Mouse (Mus musculus) heart, embryonic 14.5 days (tissue): ENCODE measurements around the gene 1600015I10Rik. TPM values are rescaled to one million over a fixed set of nuclear protein-coding genes. Genes with fewer than 3 reads are reported as not detected.

Experiments used
- ATAC-seq: fragments of 200-750 bp; cut with Nextera tagmentation; 2 replicates; pipeline ENCODE4 v1.8.0; 2017; ENCODE audit warnings: low read depth, moderate TSS enrichment; ENCODE audit not compliant: insufficient number of reproducible peaks, insufficient read depth, low FRiP score
- H3K27ac ChIP-seq, 2 experiments: fragments of 200-500 bp in 1 of 2; fragments of 300-500 bp in 1 of 2; sonication (generic) in 1 of 2; replicated peaks in 1 of 2; 2 replicates each; pipeline ENCODE4 v1.5.1; 2012 to 2014; ENCODE audit warnings: low read depth in 2 of 2, low read length in 2 of 2, control low read depth in 1 of 2, mild to moderate bottlenecking in 1 of 2, mixed read lengths in 1 of 2; ENCODE audit not compliant: control insufficient read depth in 1 of 2, insufficient read depth in 1 of 2
- H3K27me3 ChIP-seq: fragments of 300-500 bp; sonication (generic); 2 replicates; pipeline ENCODE4 v1.6.1; 2014; ENCODE audit warnings: mild to moderate bottlenecking, low read length, control low read depth; ENCODE audit not compliant: control insufficient read depth, insufficient read depth
- H3K36me3 ChIP-seq: fragments of 300-500 bp; sonication (generic); 2 replicates; pipeline ENCODE4 v1.6.1; 2014; ENCODE audit warnings: mild to moderate bottlenecking, control low read depth, low read length, mixed read lengths; ENCODE audit not compliant: control insufficient read depth, insufficient read depth
- H3K4me1 ChIP-seq, 2 experiments: fragments of 200-500 bp in 1 of 2; fragments of 300-500 bp in 1 of 2; sonication (generic) in 1 of 2; 2 replicates each; pipeline ENCODE4 v1.6.1; 2012 to 2014; ENCODE audit warnings: low read length in 2 of 2, control low read depth in 1 of 2, mixed read lengths in 1 of 2; ENCODE audit not compliant: control insufficient read depth in 2 of 2, insufficient read depth in 2 of 2
- H3K4me2 ChIP-seq: fragments of 300-500 bp; sonication (generic); 2 replicates; pipeline ENCODE4 v1.6.1; 2014; ENCODE audit warnings: mild to moderate bottlenecking, low read length
- H3K4me3 ChIP-seq, 2 experiments: fragments of 200-500 bp in 1 of 2; fragments of 300-500 bp in 1 of 2; sonication (generic) in 1 of 2; 2 replicates each; pipeline ENCODE4 v1.5.1; 2012 to 2014; ENCODE audit warnings: low read length in 2 of 2, mild to moderate bottlenecking in 2 of 2, control low read depth in 1 of 2, low read depth in 1 of 2, moderate library complexity in 1 of 2; ENCODE audit not compliant: control insufficient read depth in 1 of 2, insufficient read depth in 1 of 2
- H3K9ac ChIP-seq: fragments of 300-500 bp; sonication (generic); 2 replicates; pipeline ENCODE4 v1.6.1; 2014; ENCODE audit warnings: mild to moderate bottlenecking, low read length
- H3K9me3 ChIP-seq: fragments of 300-500 bp; sonication (generic); 2 replicates; pipeline ENCODE4 v1.6.1; 2016; ENCODE audit warnings: low read length, control low read depth; ENCODE audit not compliant: control insufficient read depth
- WGBS: fragments of 180-500 bp; shearing (Covaris S2); extraction: QIAGEN DNeasy Blood & Tissue Kit; methylation state at CpG from one replicate; pipeline ENCODE4 v1.1.7; 2014; 5-methylcytosine and 5-hydroxymethylcytosine counted together
- polyA plus RNA-seq: library from polyadenylated mRNA; unstranded; fragments of >200 nt; fragmentation: Nextera tagmentation; extraction: Ambion mirVana; gene quantifications from 2 replicates; pipeline ENCODE4 v1.2.1, GENCODE M21; 2014

The 1600015I10Rik gene
- polyA plus RNA-seq, 1 experiment from 2014 or later, result 0.11 TPM

DNA sequence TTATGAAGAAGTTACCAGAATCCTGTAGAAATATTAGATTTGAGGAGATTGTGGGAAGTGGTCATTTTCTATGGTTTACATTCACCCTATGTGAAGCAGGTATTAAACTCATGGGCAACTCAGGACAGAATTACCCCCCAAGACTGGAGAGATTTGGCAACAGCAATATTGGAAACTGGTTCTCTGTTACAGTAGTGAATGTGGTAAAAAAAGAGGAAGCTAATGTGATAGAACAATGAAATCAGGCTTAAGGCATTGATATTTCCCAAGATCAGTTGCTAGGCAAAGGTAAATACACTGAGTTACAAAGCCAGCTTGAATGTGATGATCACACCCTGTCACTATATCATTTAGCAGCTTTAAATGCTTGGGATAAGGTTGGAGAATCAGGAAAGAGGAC is 38.2 kb downstream of the 1600015I10Rik start:
- Histone ChIP-seq H3K4me3 (no peak overlapping the region), H3K4me2 (no peak overlapping the region), H3K27me3 (no peaks in the 10 kb centered on the region), H3K9ac (no peak overlapping the region), H3K4me1 (no peaks in the 10 kb centered on the region), H3K27ac (no peak overlapping the region), H3K36me3 (no peaks in the 10 kb centered on the region), H3K9me3 (no peaks in the 10 kb centered on the region)
- ATAC-seq, result no peak

DNA sequence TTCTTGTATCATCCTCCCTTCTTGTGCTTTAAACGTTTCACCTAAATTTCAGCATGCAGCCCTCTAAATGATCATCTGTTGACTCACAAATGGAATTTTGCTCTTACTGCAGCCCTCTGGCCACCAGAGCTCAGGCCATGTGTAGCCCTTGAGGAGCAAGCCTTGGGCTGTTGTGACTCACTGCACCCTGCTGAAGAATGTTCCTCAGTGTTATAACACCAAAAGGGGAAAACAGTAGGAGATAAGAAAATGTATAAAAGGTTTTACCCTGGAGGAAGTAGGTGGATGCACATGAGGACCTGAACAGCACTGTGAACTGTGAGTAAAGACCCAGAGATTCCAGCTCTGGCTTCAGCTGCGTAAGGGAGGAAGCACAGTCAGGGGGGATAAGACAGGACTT is 45.0 kb downstream of the 1600015I10Rik start, which contains the start of gene Doxl2:
TSS of gene Doxl2 (plus strand) at position 301 of the 400 bp plus-strand sequence.
- Histone ChIP-seq H3K4me1 (no peaks in the 10 kb centered on the region), H3K36me3 (no peaks in the 10 kb centered on the region), H3K27ac (no peak within 1 kb of the TSS), H3K9me3 (no peaks in the 10 kb centered on the region), H3K9ac (no peak within 1 kb of the TSS), H3K4me3 (no peak within 1 kb of the TSS), H3K27me3 (no peaks in the 10 kb centered on the region), H3K4me2 (no peak within 1 kb of the TSS)
- no peak for ATAC-seq
- WGBS, result 60% methylated on average over 2 of the region's 2 CpGs

- H3K9me3 ChIP-seq, result no peaks in the 10 kb centered on the region
- no peaks in the 10 kb centered on the region for H3K36me3 ChIP-seq
- H3K27me3 ChIP-seq, result no peaks in the 10 kb centered on the region
- no peak overlapping the region for H3K9ac ChIP-seq
- no peaks in the 10 kb centered on the region for H3K4me1 ChIP-seq
- 31% methylated on average over 1 of the region's 1 CpGs for WGBS
- no peak for ATAC-seq
- H3K27ac ChIP-seq, result no peak overlapping the region
- no peak overlapping the region for H3K4me3 ChIP-seq
- no peak overlapping the region for H3K4me2 ChIP-seq
Observed at GRCm38 (mm10) chr6:48979616-48980015, 49.9 kb downstream of the 1600015I10Rik start.

- 69% methylated on average over 3 of the region's 3 CpGs for WGBS
- Histone ChIP-seq H3K4me3 (no peak overlapping the region), H3K9me3 (no peaks in the 10 kb centered on the region), H3K4me2 (no peak overlapping the region), H3K27ac (no peak overlapping the region), H3K27me3 (no peaks in the 10 kb centered on the region), H3K4me1 (no peaks in the 10 kb centered on the region), H3K9ac (no peak overlapping the region), H3K36me3 (no peaks in the 10 kb centered on the region)
- ATAC-seq, result no peak
Observed at GRCm38 (mm10) chr6:48982305-48982704, 52.6 kb downstream of the 1600015I10Rik start.

Other genes starting within 250 kb of the 1600015I10Rik start
- gene Gimap4, start 245.3 kb upstream of the 1600015I10Rik start, polyA plus RNA-seq, result 20.7 and 25.2 TPM in 2 replicates
- gene Gimap6, start 221.7 kb upstream of the 1600015I10Rik start, polyA plus RNA-seq, result 37.6 and 40.2 TPM in 2 replicates
- 3.3 and 5.1 TPM in 2 replicates for gene Gm28053, start 211.3 kb upstream of the 1600015I10Rik start, polyA plus RNA-seq
- not detected in 2 replicates for gene Gimap7, start 211.3 kb upstream of the 1600015I10Rik start, polyA plus RNA-seq
- gene Gimap1, start 190.8 kb upstream of the 1600015I10Rik start, polyA plus RNA-seq, result 26.1 and 27.5 TPM in 2 replicates
- 6.8 and 8.7 TPM in 2 replicates for gene Gimap5, start 183.7 kb upstream of the 1600015I10Rik start, polyA plus RNA-seq
- not detected in 2 replicates for gene Gimap3, start 159.0 kb upstream of the 1600015I10Rik start, polyA plus RNA-seq
- gene Tmem176a, start 89.0 kb upstream of the 1600015I10Rik start, polyA plus RNA-seq, result 101 and 119 TPM in 2 replicates
- 274 and 295 TPM in 2 replicates for gene Tmem176b, start 88.4 kb upstream of the 1600015I10Rik start, polyA plus RNA-seq
- not detected in 2 replicates for gene Aoc1, start 57.0 kb upstream of the 1600015I10Rik start, polyA plus RNA-seq
- gene Doxl2, start 45.1 kb downstream of the 1600015I10Rik start, polyA plus RNA-seq, result not detected in 2 replicates
- gene Svs1, start 57.0 kb downstream of the 1600015I10Rik start, polyA plus RNA-seq, result not detected in 2 replicates
- 1.9 and 8.4 TPM in 2 replicates for gene Gpnmb, start 106.7 kb downstream of the 1600015I10Rik start, polyA plus RNA-seq
- gene Malsu1, start 143.9 kb downstream of the 1600015I10Rik start, polyA plus RNA-seq, result 59.3 and 59.8 TPM in 2 replicates